Mouse (Mus musculus): ENCODE results near the gene Mall.
A peak's percentile ranks its signal among the peaks of the same experiment; 100 is the strongest.

The Mall gene

DNA sequence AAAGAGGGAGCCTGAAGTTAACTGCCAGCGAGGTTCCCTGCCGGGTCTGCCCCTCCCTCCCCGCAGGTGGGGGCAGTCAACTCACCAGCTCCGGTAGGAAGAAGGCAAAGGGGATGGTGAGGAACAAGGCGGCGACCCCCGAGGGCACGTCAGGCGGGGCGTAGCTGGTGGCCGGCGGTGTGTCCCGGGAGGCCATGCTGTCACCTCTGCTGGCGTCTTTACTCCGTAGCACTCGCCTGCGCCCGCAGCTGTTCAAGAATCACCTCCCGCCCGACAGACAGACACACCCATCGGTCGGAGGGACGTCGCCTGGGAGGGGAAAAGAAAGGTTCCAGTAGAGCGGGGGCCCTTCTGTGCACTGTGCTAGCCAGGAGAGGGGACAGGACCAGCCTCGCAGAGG, at the start of gene Mall:
Gene Mall, minus strand, starts transcription at position 262 of the 400 bp plus-strand sequence.
- DNase-seq = no peak

DNA sequence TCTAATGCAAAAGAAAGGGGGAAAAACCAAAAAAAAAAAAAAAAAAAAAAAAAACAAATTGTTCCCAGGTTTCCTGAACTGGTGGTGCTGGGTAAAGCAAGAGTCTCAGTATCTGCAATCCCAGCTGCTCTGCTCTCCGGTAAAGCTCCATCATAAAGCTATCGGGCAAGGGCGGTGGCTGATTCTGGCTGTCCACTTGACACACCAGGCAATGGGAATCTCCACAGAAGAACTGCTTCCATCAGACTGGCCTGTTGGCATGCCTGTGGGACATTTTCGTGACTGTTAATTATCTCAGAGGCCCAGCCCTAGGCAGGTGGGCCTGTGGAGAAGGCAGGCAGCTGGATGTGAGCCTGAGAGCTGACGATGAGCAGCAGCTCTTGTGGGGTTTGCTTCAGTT, 48.7 kb upstream of the Mall start:
- DNase-seq = no peak

DNA sequence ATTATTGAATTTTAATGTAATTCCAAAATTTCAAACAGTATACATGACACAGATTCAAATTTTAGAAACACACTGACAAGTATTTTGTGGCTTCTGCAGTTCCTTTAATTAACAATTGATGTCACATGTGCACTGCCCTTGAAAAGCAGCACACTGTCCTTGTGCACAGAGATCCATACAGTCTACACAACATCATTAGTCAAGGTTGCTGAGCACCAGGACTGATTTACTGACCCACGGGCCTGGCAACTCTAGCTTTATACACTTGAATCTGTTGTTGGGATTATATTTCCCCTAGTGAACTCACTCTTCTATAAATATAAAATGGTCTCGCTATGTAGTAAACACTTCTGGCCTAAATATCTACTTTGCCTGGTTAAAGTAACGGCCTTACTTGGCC, 45.3 kb upstream of the Mall start:
- no peak for DNase-seq

DNA sequence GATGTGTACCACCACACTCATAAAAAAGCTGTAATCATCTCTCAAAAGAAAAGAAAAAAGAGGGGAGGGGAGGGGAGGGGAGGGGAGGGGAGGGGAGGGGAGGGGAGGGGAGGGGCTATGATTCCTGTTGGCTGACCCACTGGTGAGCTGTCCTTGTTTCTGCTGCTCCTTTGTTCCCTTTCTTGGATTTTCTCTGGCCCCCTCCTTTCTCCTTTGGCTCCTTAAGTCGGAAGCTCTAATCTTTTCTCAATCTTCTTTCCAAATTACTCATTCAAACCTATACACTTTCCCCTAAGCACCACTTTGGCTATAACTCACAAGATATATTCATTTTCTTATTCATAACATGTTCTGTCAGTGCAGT, 44.8 kb upstream of the Mall start:
- no peak for DNase-seq

DNA sequence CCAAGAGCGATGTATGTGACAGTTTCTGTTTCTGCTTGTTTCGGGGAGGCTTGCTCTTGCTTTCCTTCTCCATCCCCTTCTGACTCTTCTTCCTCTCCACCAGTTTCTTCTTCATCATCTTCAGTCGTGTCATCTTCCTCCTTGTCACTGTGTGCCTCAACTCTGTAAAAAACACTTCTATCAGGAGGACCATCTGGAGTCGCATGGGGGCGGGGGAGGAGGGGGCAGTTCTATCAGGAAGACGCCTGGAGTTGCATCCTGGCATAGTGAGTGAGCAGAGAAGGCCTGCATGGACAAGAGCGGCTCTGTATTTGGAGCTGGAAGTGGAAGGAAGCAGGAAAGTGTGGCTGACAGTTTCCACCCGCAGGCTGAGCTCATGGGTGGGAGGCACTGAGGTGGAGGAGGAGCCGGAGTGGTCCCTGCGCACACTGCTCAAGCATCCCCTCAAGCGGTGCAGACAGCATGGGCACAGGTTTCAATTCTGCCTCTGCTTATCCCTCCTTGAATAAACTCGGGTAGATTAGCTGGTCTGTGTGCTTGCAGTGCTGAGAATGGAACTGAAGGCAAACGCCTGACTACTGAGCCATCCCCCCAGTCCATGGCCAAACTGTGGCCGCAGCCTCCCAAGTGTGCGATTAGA, 44.3 kb upstream of the Mall start:
- DNase-seq = no peak

DNA sequence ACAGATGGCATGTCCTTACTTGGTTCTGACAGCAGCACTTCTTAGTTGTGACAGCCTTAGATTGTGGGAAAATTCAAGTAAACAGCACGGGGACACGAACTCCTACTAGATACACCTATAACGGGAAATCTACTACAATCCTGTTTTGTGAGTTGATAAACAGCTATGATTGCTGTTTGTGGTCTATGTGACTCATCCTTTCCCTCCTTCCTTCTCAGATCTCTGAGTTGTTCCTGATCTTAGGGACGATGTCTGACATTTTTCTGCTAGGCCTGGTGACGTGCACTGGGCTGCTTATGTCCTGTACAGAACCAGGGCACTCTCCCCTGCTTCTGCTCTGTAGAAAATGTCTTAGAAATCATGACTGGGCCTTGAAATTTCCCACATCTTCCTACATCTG, 31.9 kb upstream of the Mall start:
- no peak for DNase-seq

DNA sequence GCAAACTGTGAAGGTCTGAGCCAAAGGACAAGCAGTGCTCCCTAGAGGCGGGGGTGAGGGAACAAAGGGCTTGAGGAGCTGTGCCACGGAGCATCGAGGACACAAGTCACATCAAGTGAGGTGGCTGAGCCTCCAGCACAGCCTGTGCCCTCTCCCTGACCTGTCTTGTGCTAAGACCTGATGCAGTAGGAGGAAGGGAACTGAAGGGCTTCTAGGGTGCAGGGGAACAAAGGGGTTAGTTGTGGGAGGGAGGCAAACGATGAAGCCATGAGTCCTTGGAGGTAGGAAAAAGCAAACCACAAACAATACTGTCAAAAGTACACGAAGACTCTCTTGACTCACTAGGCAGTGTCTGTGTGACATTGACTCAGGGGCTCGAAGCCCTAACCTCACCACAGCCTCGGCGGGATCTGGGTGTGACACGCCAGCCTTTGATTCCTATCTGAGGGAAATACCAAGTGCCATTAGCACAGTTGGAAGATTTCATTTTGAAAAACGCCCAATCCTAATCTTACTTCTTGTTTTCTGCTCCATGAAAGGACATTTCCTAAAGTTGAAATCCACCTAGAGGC, 30.8 kb upstream of the Mall start:
- no peak for DNase-seq

DNA sequence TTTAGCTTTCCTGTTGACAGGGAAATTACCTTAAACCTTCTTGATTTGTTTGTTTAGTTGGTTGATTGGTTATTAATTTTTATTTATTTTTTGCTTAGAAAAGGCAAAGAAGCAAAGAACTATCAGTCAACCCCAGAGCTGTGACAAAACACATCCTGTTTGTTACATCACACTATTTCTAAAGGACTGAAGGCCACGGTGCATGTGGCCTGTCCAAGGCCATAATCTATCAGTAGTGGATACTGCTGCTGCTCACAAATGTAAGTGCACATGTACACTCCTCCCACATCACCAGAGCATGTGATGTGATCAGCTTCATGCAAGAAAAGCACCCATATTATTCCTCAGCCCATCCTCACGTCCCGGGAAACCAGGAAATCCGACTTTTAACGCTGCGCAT, 30.3 kb upstream of the Mall start:
- no peak for DNase-seq

DNA sequence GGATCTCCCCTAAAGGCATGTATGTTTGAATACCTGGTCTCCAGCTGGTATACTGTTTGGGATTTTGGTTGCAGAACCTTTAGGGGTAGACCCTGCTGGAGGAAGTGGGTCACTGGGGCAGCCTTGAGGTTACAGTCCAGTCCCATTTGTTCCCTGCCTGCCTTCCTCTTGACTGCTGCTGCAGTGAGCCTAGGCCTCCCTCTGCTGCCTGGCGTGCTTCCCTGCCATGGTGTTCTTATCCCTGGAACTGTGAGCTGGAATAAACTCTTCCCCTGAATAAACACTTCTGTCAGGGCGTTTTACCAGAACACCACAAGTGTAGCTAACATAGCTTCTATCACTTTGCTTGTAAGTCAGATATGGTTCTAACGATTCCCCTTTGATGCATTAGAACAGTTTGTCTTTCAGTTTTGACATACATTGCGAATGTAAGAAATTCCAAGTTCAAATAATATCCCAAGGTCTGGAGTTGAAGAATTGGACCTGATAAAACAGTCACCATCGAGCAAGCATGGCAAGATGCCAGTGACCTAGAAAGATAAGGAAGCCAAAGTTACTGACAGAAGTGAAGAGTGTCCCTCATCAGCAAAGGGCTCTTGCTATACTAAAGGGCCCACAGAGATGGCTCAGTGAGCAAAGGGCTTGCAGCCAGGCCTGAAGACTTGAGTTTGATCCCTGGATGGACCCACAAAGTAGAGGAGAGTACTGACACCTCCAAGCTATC, 29.6 kb upstream of the Mall start:
- peak; percentile 35 for DNase-seq

DNA sequence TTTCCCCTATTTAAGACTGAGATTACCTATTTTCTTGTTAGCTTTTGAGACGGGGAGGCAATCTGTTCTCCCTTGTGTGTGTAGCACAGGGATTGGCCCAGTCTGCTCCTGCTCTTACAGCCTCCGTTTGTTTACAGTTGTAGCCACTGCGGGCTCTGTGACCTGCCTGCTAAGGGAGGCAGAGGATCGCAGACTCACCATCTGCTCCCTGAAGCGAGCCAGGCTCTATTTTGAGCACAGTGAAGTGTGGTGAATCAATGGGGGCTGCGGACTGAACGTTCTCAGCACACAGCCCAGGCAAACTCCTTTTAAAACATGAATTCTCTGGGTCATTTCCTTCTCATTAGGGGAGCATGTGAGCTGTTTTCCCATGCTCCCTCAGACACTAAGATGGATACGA, 27.4 kb upstream of the Mall start:
- peak; percentile 91 for DNase-seq

DNA sequence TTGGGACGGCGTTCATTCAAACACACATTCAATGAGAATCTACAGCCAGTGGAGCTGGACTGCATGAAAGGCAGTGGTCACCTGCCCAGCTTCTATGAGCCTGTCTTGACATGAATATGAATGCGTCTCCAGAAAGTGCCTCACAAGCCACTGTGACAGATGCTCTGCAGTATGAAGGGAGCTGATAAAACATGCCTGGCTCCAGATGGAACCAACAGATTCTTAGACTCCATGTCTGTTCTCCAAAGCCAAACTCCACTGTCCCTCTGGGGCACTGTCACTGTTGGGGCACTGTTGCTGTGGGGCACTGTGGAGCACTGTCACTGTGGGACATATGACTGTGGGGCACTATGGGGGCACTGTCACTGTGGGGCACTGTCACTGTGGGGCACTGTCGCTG, 24.4 kb upstream of the Mall start:
- DNase-seq = no peak

DNA sequence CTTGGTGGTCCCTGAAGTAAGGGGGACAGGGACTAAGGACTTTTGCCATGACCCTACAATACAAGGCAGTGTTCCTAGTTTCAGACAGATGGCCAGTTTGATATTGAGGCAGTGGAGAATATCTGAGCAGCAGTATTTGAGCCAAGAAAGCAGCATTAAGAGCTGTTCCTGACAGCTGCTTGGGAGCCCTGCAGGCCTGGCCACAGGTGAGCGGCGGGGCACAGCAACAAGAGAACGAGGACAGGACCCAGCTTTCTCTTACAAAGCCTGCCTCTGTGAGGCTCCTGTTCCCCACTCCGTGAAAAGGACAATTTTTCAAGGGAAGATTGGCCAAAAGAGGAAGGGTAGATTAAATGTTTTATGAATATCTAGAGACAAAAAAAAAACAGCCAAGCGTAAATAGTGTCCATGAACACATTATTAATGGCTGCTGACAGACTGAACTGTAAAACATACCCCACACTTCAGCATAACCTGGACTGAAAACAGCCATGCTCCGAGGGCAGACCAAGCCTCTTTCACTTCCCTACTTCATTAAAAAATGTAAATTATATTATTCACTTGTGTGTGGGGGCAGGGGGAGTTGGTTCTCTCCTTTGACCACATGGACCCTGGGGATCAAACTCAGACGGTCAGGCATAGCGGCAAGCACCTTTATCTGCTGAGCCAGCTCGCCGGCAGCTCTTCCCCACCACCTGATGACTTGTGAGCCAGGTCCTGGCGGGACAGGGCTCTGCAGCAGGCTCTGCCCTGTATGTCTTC, 22.3 kb upstream of the Mall start:
- DNase-seq = no peak

DNA sequence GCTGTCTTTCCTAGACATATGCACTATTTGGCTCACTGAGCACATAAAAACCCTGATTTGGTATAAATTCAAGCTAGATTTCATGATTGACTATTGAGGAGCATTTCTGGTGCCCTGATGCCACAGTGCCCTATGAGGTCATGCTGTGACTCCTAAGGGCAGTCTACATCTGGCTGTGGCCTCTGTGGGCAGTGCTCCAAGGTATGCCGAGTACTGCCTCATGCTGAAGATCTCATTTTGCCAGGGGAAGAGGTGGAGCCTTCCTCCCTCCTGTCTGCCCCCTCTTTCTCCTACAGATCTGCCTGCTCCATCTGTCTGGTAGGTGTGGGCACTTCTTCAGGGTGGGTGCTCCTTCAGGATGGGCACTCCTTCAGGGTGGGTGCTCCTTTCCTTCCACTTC, 19.6 kb upstream of the Mall start:
- no peak for DNase-seq

DNA sequence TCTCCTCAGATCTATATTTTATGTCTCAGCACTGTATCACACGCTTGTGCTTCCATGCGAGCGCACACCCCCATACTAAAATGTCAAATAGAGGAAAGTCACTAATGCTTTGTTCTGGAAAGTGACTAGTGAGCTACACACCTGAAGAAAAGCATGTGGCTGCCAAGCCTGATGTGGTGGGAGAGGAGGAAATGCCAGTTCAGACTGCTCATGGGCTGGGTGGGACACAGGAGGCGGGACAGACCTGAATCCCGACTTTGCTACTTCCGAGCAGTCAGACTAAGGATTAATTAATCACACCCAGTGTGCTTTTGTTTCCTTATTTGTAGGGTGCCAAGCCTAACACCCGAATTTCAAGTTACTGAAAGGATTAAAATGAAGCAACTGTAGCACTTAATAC, 18.6 kb upstream of the Mall start:
- DNase-seq = no peak

DNA sequence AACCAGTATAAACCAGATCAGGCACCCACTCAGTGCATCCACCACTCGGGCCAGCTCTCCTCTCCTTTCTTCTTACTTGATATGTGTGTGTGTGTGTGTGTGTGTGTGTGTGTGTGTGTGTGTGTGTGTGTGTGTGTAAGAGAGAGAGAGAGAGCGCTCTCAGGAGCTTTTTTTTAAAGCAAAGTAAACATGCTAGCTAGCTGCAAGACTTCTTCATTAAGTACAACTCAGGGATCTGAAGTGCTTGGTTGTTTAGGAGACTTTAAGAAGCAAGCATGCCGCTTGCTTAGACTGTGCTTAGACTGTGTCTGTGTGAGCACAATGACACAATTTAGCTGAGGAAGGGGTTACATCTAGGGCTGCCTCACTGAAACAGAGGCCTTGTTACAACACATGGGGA, 12.9 kb upstream of the Mall start:
- no peak for DNase-seq

DNA sequence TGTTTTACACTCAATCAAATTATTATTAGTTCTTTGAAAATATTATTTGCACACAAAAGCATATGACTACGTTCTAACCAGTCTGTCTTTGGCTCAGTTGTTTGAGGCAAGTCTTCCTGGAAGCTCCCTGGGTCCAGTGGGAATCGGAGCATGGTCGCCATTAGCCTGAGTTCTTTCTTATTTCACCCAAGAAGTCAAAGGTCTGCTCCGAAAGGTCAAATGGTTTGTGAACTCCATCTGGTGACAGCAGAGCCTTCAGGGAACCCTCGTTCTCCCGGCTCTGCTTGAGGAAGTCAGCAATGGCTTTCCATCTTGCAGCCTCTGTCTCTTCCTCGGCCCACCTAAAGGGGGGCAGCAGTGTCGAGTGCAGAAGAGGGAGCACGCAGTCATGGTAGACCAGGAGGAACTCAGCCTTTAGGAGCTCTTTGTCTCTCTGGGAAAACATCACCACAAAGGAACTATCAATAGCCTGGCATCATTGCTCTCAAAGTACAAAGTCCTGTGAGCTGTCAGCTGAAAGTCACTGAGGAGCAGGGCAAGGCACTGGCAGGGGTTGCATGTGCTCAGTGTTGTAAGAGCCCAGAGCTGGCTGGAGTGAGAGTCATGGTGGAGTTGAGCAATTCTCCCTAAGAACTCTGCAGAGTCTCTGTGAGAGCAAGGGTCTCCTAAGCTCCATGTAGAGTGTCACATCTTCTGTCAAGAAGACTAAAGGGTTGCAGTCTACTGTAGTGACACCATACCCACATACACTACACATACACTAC, 11.2 kb upstream of the Mall start:
- DNase-seq = no peak

DNA sequence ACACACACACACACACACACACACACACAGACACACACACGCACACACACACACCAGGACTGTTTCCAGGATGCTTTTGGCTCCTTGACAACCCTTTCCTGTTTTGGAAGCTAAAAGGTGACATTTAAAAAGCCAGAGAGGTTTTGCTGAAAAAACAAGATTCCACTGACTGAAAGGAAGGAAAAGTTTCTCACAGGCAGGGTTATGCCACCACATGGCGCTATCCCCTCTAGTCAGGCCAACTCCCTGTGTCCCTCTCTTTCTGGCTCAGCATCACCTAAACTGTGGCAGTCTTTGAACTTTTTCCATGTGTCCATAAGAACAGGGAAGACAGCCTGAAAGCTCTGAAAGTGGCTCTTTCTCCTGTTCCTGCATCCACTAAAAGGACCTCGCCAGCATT, 8.2 kb upstream of the Mall start:
- DNase-seq = no peak

DNA sequence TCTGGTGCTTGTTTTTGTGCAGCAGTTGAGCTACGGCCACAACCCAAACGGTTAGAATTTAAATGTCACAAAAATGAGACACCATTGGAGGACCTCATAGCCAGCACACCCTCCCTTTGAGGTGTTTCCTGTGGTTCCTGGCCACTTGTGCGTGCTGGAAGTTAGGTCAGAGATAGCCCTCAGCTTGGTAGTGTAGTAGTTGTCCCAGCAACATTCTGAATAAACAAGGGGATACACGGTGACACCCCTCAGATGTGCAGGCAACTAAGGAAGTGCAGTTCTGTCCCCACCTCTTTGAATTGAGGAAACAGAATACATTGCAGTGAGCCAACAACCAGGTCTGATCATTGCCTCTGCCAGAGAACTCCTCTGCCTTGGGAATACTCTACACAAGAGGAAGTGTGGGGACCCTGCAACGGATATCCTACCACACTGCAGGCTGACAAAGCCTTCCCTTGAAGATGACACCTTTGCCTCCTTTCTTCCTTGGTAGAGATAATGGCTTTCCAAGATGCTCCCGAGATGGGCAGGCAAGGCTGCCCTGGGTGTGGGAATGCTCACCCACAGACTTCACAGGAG, 7.0 kb upstream of the Mall start:
- no peak for DNase-seq

DNA sequence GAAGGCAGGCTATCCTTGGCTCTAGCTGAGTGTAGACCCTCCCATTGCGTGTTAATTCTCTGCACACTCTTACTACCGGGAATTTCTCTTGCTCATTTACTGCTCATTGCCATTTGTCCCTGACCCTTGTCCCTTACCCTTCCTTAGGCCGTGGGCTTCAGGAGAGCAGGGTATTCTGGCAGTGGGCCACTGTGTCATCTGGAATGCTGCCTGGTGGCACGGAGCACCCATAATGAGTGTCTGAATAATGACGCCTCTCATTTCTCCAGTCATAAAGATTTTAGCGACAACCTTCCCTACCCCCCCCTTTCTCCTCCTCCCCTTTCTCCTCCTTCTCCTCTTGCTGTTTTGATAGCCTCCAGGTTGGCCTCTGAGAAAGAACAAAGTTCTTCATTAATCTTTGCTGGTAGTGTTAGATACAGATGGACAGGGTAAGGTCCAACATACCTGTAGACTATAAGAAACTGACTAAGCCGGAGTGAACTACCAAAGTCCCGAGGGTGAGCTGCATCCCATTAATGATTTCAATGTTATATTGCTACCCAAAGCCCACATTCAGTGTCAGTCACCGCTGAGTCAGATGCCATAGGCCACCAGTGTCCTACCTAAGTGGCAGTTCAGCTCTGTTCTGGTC, 5.9 kb upstream of the Mall start:
- DNase-seq = no peak

DNA sequence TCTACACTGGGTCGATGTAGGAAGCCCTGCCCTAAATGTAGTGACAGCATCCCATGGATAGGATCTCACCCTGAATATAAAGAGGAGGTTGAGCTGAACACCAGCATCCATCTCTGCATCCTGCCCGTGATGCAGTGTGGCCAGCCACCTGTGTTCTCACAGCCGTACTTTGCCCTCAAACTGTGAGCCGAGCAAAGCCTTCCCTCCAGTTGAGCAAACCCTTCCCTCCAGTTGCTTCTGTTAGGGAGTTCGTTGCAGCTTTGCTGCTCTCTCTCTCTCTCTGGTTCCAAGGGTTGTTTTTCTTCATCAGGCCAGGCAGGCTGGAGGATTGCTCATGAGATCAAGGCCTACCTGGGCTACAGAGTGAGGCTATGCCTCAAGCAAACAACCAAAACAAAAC, 5.2 kb upstream of the Mall start:
- no peak for DNase-seq

DNA sequence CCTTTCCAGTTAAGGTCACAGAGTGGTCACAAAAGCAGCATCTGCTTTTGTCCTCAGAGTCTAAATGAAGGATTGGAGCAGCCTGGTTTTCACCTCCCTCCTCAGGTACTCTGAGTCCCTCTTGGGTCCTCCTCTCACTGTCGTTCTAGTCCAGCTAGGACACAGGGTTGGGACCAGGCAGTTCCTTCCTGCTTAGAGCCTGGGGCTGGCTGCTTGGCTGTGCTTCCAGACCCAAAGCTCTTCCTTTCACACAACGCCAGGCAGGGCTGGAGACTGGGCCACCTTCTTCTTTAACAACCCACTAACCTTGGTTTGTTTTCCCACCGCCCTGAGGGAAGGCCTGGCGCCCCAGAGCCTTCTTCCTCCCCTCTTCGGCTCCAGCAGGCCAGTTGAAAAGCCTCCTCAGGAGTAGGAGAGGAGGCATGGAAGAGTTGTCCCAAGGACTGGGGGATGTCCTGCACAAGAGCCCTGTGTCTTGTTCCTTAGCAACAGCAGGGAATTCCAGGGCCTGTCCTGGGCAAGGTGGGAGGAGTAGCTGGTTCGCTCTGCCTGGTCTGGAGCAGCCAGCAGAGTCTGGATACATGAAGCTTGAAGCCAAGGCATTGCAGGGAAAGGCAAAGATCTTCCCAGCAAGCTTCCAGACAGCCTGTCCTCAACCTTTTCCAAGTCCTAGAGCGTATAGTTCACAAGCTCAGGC, 717 bp upstream of the Mall start:
- no peak for DNase-seq

Measured in cerebellum, adult 9-10 months (tissue).